Mouse (Mus musculus): ENCODE measurements around the gene Gm20388. TPM values are rescaled to one million over a fixed set of nuclear protein-coding genes. Genes with fewer than 3 reads are reported as not detected.
A peak's percentile ranks its signal among the peaks of the same experiment; 100 is the strongest.

Gene Gm20388
- polyA plus RNA-seq, 1 experiment from 2014 or later: not detected

- no peak overlapping the region for H3K4me3 ChIP-seq
- WGBS: 22% methylated on average over 18 of the region's 18 CpGs
- no peak overlapping the region for H3K4me2 ChIP-seq (replicated peaks)
- H3K27ac ChIP-seq: peak overlapping the region; percentile 89
- H3K27me3 ChIP-seq: no peaks in the 10 kb centered on the region
- no peaks in the 10 kb centered on the region for H3K36me3 ChIP-seq
- no peaks in the 10 kb centered on the region for H3K9me3 ChIP-seq
- ATAC-seq (ENCODE audit: insufficient number of reproducible peaks, insufficient read depth, low FRiP score, low TSS enrichment): peak; percentile 70; the same call in 1 of the 2 replicates
- 0 out of 2 replicates have a peak overlapping the region, but pooled peaks have one; percentile 2 for H3K9ac ChIP-seq
- H3K4me1 ChIP-seq: peaks cover 16% of the 10 kb centered on the region
Observed at GRCm38 (mm10) chr8:121326164-121326910, 1415.7 kb downstream of the Gm20388 start.

GRCm38 (mm10) chr8:121332436-121332835 lies 1421.8 kb downstream of the Gm20388 start:
- H3K4me1 ChIP-seq: peaks cover 21% of the 10 kb centered on the region
- H3K9ac ChIP-seq: no peak overlapping the region
- no peaks in the 10 kb centered on the region for H3K27me3 ChIP-seq
- ATAC-seq (ENCODE audit: insufficient number of reproducible peaks, insufficient read depth, low FRiP score, low TSS enrichment): no peak
- no peaks in the 10 kb centered on the region for H3K36me3 ChIP-seq
- 0 out of 2 replicates have a peak, but pooled peaks cover 4% of the 10 kb centered on the region for H3K9me3 ChIP-seq
- 38% methylated on average over 8 of the region's 8 CpGs for WGBS
- no peak overlapping the region for H3K4me2 ChIP-seq (replicated peaks)
- no peak overlapping the region for H3K4me3 ChIP-seq
- H3K27ac ChIP-seq: peak overlapping the region; percentile 33; the same call in 1 of the 2 replicates

- no peaks in the 10 kb centered on the region for H3K27me3 ChIP-seq
- H3K27ac ChIP-seq: peak overlapping the region; percentile 72
- no peak overlapping the region for H3K4me2 ChIP-seq (replicated peaks)
- no peak overlapping the region for H3K9ac ChIP-seq
- ATAC-seq (ENCODE audit: insufficient number of reproducible peaks, insufficient read depth, low FRiP score, low TSS enrichment): peak; percentile 38; the same call in 1 of the 2 replicates
- peaks cover 21% of the 10 kb centered on the region for H3K4me1 ChIP-seq
- WGBS: 50% methylated on average over 33 of the region's 33 CpGs
- H3K9me3 ChIP-seq: 0 out of 2 replicates have a peak, but pooled peaks cover 4% of the 10 kb centered on the region
- no peaks in the 10 kb centered on the region for H3K36me3 ChIP-seq
- no peak overlapping the region for H3K4me3 ChIP-seq
Observed at GRCm38 (mm10) chr8:121334495-121335424, 1424.1 kb downstream of the Gm20388 start.

GRCm38 (mm10) chr8:121335684-121336083 lies 1425.0 kb downstream of the Gm20388 start:
- H3K27me3 ChIP-seq: no peaks in the 10 kb centered on the region
- ATAC-seq (ENCODE audit: insufficient number of reproducible peaks, insufficient read depth, low FRiP score, low TSS enrichment): no peak
- H3K36me3 ChIP-seq: no peaks in the 10 kb centered on the region
- H3K9me3 ChIP-seq: 0 out of 2 replicates have a peak, but pooled peaks cover 4% of the 10 kb centered on the region
- peaks cover 21% of the 10 kb centered on the region for H3K4me1 ChIP-seq
- H3K4me2 ChIP-seq (replicated peaks): no peak overlapping the region
- WGBS: 97% methylated on average over 7 of the region's 7 CpGs
- H3K27ac ChIP-seq: no peak overlapping the region
- H3K4me3 ChIP-seq: no peak overlapping the region
- H3K9ac ChIP-seq: no peak overlapping the region

- Histone ChIP-seq H3K4me3 (no peak overlapping the region), H3K27me3 (0 out of 2 replicates have a peak, but pooled peaks cover 2% of the 10 kb centered on the region), H3K9me3 (no peaks in the 10 kb centered on the region), H3K27ac (peak overlapping the region; percentile 66), H3K9ac (no peak overlapping the region), H3K4me2 (replicated peaks) (no peak overlapping the region), H3K4me1 (peaks cover 36% of the 10 kb centered on the region), H3K36me3 (no peaks in the 10 kb centered on the region)
- 21% methylated on average over 13 of the region's 13 CpGs for WGBS
- ATAC-seq (ENCODE audit: insufficient number of reproducible peaks, insufficient read depth, low FRiP score, low TSS enrichment): no peak
Observed at GRCm38 (mm10) chr8:121342931-121343330, 1432.3 kb downstream of the Gm20388 start.

GRCm38 (mm10) chr8:121344486-121344885 lies 1433.8 kb downstream of the Gm20388 start:
- Histone ChIP-seq H3K4me2 (replicated peaks) (no peak overlapping the region), H3K27me3 (0 out of 2 replicates have a peak, but pooled peaks cover 5% of the 10 kb centered on the region), H3K4me1 (peaks cover 47% of the 10 kb centered on the region), H3K27ac (no peak overlapping the region), H3K9me3 (no peaks in the 10 kb centered on the region), H3K4me3 (no peak overlapping the region), H3K9ac (no peak overlapping the region), H3K36me3 (no peaks in the 10 kb centered on the region)
- WGBS: 96% methylated on average over 9 of the region's 9 CpGs
- no peak for ATAC-seq (ENCODE audit: insufficient number of reproducible peaks, insufficient read depth, low FRiP score, low TSS enrichment)

GRCm38 (mm10) chr8:121346175-121346574 lies 1435.5 kb downstream of the Gm20388 start:
- no peak for ATAC-seq (ENCODE audit: insufficient number of reproducible peaks, insufficient read depth, low FRiP score, low TSS enrichment)
- WGBS: 79% methylated on average over 13 of the region's 13 CpGs
- Histone ChIP-seq H3K9me3 (no peaks in the 10 kb centered on the region), H3K4me3 (no peak overlapping the region), H3K9ac (no peak overlapping the region), H3K4me2 (replicated peaks) (no peak overlapping the region), H3K27me3 (0 out of 2 replicates have a peak, but pooled peaks cover 5% of the 10 kb centered on the region), H3K36me3 (no peaks in the 10 kb centered on the region), H3K4me1 (peaks cover 47% of the 10 kb centered on the region), H3K27ac (no peak overlapping the region)

- Histone ChIP-seq H3K9me3 (no peaks in the 10 kb centered on the region), H3K36me3 (no peaks in the 10 kb centered on the region), H3K27me3 (0 out of 2 replicates have a peak, but pooled peaks cover 5% of the 10 kb centered on the region), H3K4me2 (replicated peaks) (no peak overlapping the region), H3K9ac (no peak overlapping the region), H3K27ac (no peak overlapping the region), H3K4me3 (no peak overlapping the region), H3K4me1 (peaks cover 47% of the 10 kb centered on the region)
- WGBS: 52% methylated on average over 9 of the region's 9 CpGs
- ATAC-seq (ENCODE audit: insufficient number of reproducible peaks, insufficient read depth, low FRiP score, low TSS enrichment): no peak
Observed at GRCm38 (mm10) chr8:121346862-121347261, 1436.2 kb downstream of the Gm20388 start.

GRCm38 (mm10) chr8:121348998-121349397 lies 1438.4 kb downstream of the Gm20388 start:
- Histone ChIP-seq H3K36me3 (no peaks in the 10 kb centered on the region), H3K4me2 (replicated peaks) (no peak overlapping the region), H3K9ac (no peak overlapping the region), H3K27ac (no peak overlapping the region), H3K4me1 (peaks cover 28% of the 10 kb centered on the region), H3K27me3 (0 out of 2 replicates have a peak, but pooled peaks cover 5% of the 10 kb centered on the region), H3K9me3 (no peaks in the 10 kb centered on the region), H3K4me3 (no peak overlapping the region)
- WGBS: 25% methylated on average over 4 of the region's 4 CpGs
- ATAC-seq (ENCODE audit: insufficient number of reproducible peaks, insufficient read depth, low FRiP score, low TSS enrichment): no peak

- ATAC-seq (ENCODE audit: insufficient number of reproducible peaks, insufficient read depth, low FRiP score, low TSS enrichment): no peak
- Histone ChIP-seq H3K9ac (no peak overlapping the region), H3K4me3 (no peak overlapping the region), H3K36me3 (no peaks in the 10 kb centered on the region), H3K4me1 (peaks cover 22% of the 10 kb centered on the region), H3K27ac (no peak overlapping the region), H3K27me3 (0 out of 2 replicates have a peak, but pooled peaks cover 5% of the 10 kb centered on the region), H3K4me2 (replicated peaks) (no peak overlapping the region), H3K9me3 (no peaks in the 10 kb centered on the region)
- WGBS: 48% methylated on average over 9 of the region's 9 CpGs
Observed at GRCm38 (mm10) chr8:121350803-121351202, 1440.2 kb downstream of the Gm20388 start.

- no peak overlapping the region for H3K27ac ChIP-seq
- no peaks in the 10 kb centered on the region for H3K36me3 ChIP-seq
- no peaks in the 10 kb centered on the region for H3K9me3 ChIP-seq
- no peak overlapping the region for H3K4me3 ChIP-seq
- no peak overlapping the region for H3K9ac ChIP-seq
- H3K4me1 ChIP-seq: peaks cover 14% of the 10 kb centered on the region
- no peak for ATAC-seq (ENCODE audit: insufficient number of reproducible peaks, insufficient read depth, low FRiP score, low TSS enrichment)
- 71% methylated on average over 10 of the region's 10 CpGs for WGBS
- no peak overlapping the region for H3K4me2 ChIP-seq (replicated peaks)
- H3K27me3 ChIP-seq: no peaks in the 10 kb centered on the region
Observed at GRCm38 (mm10) chr8:121354844-121355243, 1444.2 kb downstream of the Gm20388 start.
